Mouse (Mus musculus) intestine, embryonic 15.5 days (tissue): ENCODE data around the gene Mycbp2. TPM values are rescaled to one million over a fixed set of nuclear protein-coding genes. Genes with fewer than 3 reads are reported as not detected.

Experiments used
- ATAC-seq: fragments of 200-750 bp; cut with Nextera tagmentation; 2 replicates; pipeline ENCODE4 v1.8.0; 2017; ENCODE audit warnings: moderate TSS enrichment, moderate library complexity
- H3K27ac ChIP-seq: fragments of 300-500 bp; sonication (generic); 2 replicates; pipeline ENCODE4 v1.5.1; 2015; ENCODE audit warnings: mild to moderate bottlenecking, inconsistent platforms
- H3K27me3 ChIP-seq: fragments of 300-500 bp; sonication (generic); replicated peaks from 2 replicates; pipeline ENCODE4 v1.6.1; 2015; ENCODE audit warnings: inconsistent platforms
- H3K36me3 ChIP-seq: fragments of 300-500 bp; sonication (generic); 2 replicates; pipeline ENCODE4 v1.6.1; 2015; ENCODE audit warnings: inconsistent platforms
- H3K4me1 ChIP-seq: fragments of 300-500 bp; sonication (generic); replicated peaks from 2 replicates; pipeline ENCODE4 v1.6.1; 2015; ENCODE audit warnings: inconsistent platforms
- H3K4me2 ChIP-seq: fragments of 300-500 bp; sonication (generic); replicated peaks from 2 replicates; pipeline ENCODE4 v1.6.1; 2015; ENCODE audit warnings: mild to moderate bottlenecking, inconsistent platforms
- H3K4me3 ChIP-seq: fragments of 300-500 bp; sonication (generic); replicated peaks from 2 replicates; pipeline ENCODE4 v1.5.1; 2015; ENCODE audit warnings: inconsistent platforms
- H3K9ac ChIP-seq: fragments of 300-500 bp; sonication (generic); 2 replicates; pipeline ENCODE4 v1.6.1; 2015; ENCODE audit warnings: inconsistent platforms
- H3K9me3 ChIP-seq: fragments of 300-500 bp; sonication (generic); 2 replicates; pipeline ENCODE4 v1.6.1; 2016; ENCODE audit warnings: inconsistent platforms
- WGBS: fragments of 180-500 bp; shearing (Covaris S2); methylation state at CpG from one replicate; pipeline ENCODE4 v1.1.7; 2015; 5-methylcytosine and 5-hydroxymethylcytosine counted together
- polyA plus RNA-seq: library from polyadenylated mRNA; unstranded; fragments of >200 nt; fragmentation: Nextera tagmentation; extraction: Ambion mirVana; gene quantifications from 2 replicates; pipeline ENCODE4 v1.2.1, GENCODE M21; 2015

Gene Mycbp2
- 16.9 and 18.9 TPM in 2 replicates for polyA plus RNA-seq

DNA sequence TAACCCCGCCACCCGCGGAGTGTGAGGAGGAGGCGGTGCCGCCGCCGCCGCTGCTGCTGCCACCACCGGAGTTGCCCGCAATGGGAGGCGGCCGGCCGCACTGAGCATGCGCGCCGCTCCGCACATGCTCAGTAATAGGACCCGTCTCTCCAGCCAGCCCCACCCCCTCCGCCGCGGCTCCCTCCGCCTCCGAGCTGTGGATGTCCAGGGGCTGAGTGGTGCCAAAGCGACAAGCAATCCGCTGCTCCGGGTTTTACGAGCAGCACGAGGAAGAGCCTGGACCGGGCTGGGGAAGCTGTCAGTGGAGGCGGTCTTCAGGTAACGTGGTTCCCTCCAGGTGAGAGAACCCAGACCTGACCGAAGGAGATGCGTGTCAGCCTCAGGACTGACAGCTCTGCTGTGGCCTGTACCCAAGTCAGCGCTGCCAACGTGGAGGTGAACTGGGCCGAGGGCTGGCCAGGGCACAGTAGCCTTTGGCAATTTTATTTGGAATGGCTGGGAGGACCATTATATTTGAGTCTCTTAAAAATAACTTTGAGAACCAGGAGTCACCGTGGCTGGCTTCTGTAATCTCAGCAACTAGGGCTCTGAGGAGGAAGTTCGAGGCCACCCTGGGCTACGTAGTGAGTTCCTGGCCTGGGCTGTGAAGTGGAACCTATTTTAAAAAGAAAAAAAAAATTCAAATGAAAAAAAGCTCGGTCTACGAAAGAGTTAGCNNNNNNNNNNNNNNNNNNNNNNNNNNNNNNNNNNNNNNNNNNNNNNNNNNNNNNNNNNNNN lies at the start of gene Mycbp2:
Gene Mycbp2 (minus strand): TSS at position 86 of the 777 bp plus-strand sequence.
- Histone ChIP-seq H3K27ac (peak within 1 kb of the TSS; percentile 85), H3K4me3 (peak within 1 kb of the TSS; percentile 81), H3K4me1 (peaks cover 12% of the 10 kb centered on the region; the same call in 1 of the 2 replicates), H3K27me3 (no peaks in the 10 kb centered on the region), H3K9me3 (no peaks in the 10 kb centered on the region), H3K4me2 (peak within 1 kb of the TSS; percentile 81), H3K9ac (peak within 1 kb of the TSS; percentile 74), H3K36me3 (no peaks in the 10 kb centered on the region)
- WGBS, result 5% methylated on average over 38 of the region's 41 CpGs
- peak; percentile 98 for ATAC-seq

DNA sequence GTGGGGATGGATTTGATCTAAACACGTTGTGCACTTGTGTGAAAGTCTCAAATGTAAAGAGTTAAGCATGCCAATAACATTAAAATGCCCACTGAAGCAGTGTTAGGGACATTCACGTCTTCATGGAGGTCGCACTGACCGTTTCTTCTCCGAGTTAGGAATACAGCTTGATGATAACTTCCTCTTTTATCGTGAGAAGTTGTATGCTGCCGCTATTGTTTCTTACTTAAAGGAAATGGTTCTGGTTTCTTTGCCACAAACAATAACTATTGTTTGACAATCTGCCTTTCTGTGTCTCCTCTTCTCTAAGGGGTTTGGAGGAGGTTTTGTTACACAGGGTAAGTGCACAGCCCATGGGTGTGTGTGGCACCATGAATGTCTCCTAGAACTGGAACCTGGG lies 45.8 kb upstream of the Mycbp2 start:
- H3K9ac ChIP-seq, result no peak overlapping the region
- H3K4me2 ChIP-seq, result no peak overlapping the region
- H3K27ac ChIP-seq, result no peak overlapping the region
- ATAC-seq, result no peak
- H3K4me3 ChIP-seq, result no peak overlapping the region
- H3K27me3 ChIP-seq, result no peaks in the 10 kb centered on the region
- H3K36me3 ChIP-seq, result no peaks in the 10 kb centered on the region
- WGBS, result 79% methylated on average over 7 of the region's 7 CpGs
- no peaks in the 10 kb centered on the region for H3K4me1 ChIP-seq
- no peaks in the 10 kb centered on the region for H3K9me3 ChIP-seq

DNA sequence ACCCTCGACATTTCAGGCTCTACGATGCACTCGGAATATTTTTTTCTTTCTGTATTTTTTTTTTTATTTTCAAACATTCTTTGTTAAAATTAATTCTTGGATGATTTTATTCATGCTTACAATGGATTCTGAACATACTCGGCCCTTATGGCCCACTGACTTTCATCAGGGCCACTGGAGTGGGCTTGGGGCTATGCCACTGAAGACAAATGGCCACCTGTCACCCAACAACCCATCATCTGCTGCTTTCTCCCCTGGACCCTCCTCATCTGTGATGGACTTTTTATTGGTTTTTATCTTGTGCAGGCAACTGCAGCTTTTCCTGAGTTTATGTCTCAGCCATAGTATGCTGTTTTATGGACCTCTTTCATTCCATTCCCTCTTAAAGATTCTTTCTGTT lies 40.8 kb upstream of the Mycbp2 start:
- no peak overlapping the region for H3K27ac ChIP-seq
- no peak overlapping the region for H3K4me2 ChIP-seq
- no peak overlapping the region for H3K4me3 ChIP-seq
- H3K27me3 ChIP-seq, result no peaks in the 10 kb centered on the region
- no peak for ATAC-seq
- H3K9me3 ChIP-seq, result no peaks in the 10 kb centered on the region
- H3K9ac ChIP-seq, result no peak overlapping the region
- WGBS, result 87% methylated on average over 4 of the region's 4 CpGs
- no peaks in the 10 kb centered on the region for H3K36me3 ChIP-seq
- H3K4me1 ChIP-seq, result no peaks in the 10 kb centered on the region

DNA sequence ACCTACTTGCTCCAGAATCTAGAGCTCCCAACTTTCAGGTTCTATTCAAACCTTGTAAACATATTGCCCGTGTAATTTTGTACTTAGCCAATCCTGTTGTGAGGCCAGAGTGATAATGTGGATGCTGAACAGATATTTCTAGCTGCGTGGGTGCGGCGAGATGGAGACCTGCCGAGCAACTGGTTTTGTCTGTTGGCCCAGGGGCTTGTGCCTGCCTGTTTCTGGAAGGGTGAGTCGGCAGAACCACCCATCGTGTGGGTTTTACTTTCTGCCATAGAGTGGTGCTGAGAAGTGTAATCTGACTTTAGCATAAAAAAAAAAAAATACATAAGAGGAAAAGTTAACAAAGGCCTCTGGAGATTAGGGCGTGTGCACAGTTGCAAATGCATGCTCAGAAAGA lies 40.3 kb upstream of the Mycbp2 start:
- Histone ChIP-seq H3K36me3 (no peaks in the 10 kb centered on the region), H3K9ac (no peak overlapping the region), H3K4me1 (no peaks in the 10 kb centered on the region), H3K9me3 (no peaks in the 10 kb centered on the region), H3K4me2 (no peak overlapping the region), H3K27ac (no peak overlapping the region), H3K4me3 (no peak overlapping the region), H3K27me3 (no peaks in the 10 kb centered on the region)
- WGBS, result 83% methylated on average over 8 of the region's 8 CpGs
- ATAC-seq, result no peak

DNA sequence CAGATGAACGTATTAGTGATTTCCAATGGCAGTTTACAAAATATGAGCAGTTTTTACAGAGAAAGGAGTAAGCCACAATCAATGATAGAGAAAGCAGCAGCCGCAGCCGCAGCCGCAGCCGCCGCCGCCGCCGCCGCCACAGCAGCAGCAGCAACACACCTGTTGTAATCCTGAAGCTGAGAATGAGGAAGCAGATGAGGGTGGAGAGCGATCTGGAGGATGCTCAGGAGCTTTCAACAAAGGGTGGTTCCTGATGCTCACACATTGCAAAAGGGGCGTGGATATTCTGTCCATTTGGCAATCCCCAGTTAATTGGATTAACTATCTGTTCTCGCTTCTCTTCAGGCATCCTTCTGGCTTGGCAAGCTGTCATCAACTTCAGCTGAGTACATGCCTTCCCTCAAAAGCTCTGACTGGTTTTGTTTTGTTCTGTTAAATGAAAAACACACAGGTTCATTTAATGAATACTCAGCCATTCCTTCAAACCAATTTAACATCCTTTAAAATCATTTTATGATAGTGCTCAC lies 38.5 kb upstream of the Mycbp2 start:
- Histone ChIP-seq H3K27me3 (no peaks in the 10 kb centered on the region), H3K4me3 (no peak overlapping the region), H3K27ac (no peak overlapping the region), H3K9ac (no peak overlapping the region), H3K36me3 (no peaks in the 10 kb centered on the region), H3K9me3 (no peaks in the 10 kb centered on the region), H3K4me2 (no peak overlapping the region), H3K4me1 (no peaks in the 10 kb centered on the region)
- WGBS, result 67% methylated on average over 13 of the region's 13 CpGs
- no peak for ATAC-seq

DNA sequence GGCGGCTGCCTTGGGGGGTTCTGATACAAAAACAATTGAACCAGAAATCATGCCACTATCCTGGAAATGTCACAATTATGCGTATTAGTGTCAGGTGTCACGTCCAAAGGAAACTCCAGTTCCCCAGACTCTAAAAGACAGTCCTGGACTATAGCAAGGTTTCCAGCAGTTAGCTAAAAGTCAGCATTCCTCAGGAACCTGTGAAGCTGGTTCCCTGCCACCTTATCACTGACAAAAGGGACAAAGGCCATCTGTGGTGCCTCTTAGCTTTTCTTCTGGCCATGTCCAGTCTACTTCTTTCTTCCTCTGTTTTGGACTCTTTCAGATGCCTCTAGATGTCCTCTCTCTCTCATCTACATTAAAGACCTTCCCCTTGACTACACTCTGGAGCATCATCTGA lies 32.1 kb upstream of the Mycbp2 start:
- WGBS, result 78% methylated on average over 3 of the region's 3 CpGs
- ATAC-seq, result peak; percentile 58; the same call in 1 of the 2 replicates
- H3K36me3 ChIP-seq, result no peaks in the 10 kb centered on the region

DNA sequence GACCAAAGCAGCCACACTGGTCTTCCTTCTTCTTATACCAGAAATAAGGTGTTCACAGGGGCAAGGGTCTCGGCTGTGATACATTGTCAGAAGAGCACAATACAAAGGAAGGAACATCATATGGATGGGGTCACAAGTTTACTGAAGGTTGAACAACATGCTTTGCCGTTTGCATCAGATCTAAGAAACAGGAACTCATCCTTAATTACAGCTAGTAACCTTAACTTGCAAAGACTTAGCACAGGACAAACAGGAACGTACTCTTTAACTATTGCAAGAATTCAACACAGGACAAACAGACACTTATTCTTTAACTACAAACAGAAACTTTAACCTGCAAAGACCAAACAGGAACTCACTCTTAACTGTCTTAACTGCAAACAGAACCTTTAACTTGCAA lies 30.2 kb upstream of the Mycbp2 start:
- Histone ChIP-seq H3K4me3 (no peak overlapping the region), H3K36me3 (no peaks in the 10 kb centered on the region), H3K4me2 (no peak overlapping the region), H3K4me1 (no peaks in the 10 kb centered on the region), H3K9ac (no peak overlapping the region), H3K9me3 (no peaks in the 10 kb centered on the region), H3K27ac (no peak overlapping the region), H3K27me3 (no peaks in the 10 kb centered on the region)
- ATAC-seq, result no peak
- 70% methylated on average over 3 of the region's 3 CpGs for WGBS

More for the DNA sequence above, 32.1 kb upstream of the Mycbp2 start:
- Histone ChIP-seq H3K4me2 (no peak overlapping the region), H3K9me3 (no peaks in the 10 kb centered on the region), H3K4me1 (no peaks in the 10 kb centered on the region), H3K4me3 (no peak overlapping the region), H3K27me3 (no peaks in the 10 kb centered on the region), H3K9ac (no peak overlapping the region), H3K27ac (no peak overlapping the region)

DNA sequence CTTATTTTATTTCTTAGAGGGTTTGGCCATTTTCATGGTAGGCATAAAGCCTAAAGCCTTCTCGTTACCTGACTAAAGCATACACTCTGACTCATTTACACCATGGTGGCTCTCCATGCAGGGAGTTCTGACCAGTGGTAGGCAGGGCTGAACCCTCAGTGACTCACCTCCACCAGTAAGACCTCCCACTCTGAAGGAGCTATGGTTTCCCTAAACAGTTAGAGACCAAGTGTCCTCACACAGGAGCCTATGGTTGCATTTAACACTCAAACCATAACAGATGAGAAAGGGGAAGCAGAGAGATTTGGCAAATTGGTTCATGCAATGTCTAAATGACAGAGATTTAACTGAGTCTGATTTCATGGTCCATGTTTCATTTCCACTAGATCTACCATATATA lies 28.9 kb upstream of the Mycbp2 start:
- no peaks in the 10 kb centered on the region for H3K4me1 ChIP-seq
- H3K4me2 ChIP-seq, result no peak overlapping the region
- H3K27me3 ChIP-seq, result no peaks in the 10 kb centered on the region
- H3K9me3 ChIP-seq, result no peaks in the 10 kb centered on the region
- H3K9ac ChIP-seq, result no peak overlapping the region
- WGBS, result 85% methylated on average over 1 of the region's 1 CpGs
- H3K36me3 ChIP-seq, result no peaks in the 10 kb centered on the region
- no peak for ATAC-seq
- no peak overlapping the region for H3K27ac ChIP-seq
- H3K4me3 ChIP-seq, result no peak overlapping the region

DNA sequence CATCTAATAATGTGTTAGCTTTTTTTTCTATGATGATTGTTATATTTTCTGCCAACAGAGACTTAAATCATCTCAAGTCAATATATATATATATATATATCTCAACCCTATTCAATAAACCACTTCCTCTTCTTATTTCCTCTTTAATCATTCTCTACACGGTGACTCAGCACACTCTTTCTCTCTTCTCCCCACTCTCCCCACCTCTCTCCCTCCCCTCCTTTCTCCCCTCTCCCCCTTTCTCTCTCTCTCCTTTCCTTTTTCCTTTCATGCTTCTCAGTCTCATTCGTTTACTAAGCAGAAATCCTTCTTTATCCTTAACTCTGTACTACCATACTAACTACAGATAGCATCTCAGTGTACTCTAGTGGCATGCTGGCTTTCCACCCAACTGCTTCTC lies 16.6 kb upstream of the Mycbp2 start:
- H3K27me3 ChIP-seq, result no peaks in the 10 kb centered on the region
- 54% methylated on average over 2 of the region's 2 CpGs for WGBS
- no peaks in the 10 kb centered on the region for H3K4me1 ChIP-seq
- H3K27ac ChIP-seq, result no peak overlapping the region
- no peaks in the 10 kb centered on the region for H3K36me3 ChIP-seq
- no peaks in the 10 kb centered on the region for H3K9me3 ChIP-seq
- H3K9ac ChIP-seq, result no peak overlapping the region
- H3K4me3 ChIP-seq, result no peak overlapping the region
- no peak for ATAC-seq
- H3K4me2 ChIP-seq, result no peak overlapping the region

DNA sequence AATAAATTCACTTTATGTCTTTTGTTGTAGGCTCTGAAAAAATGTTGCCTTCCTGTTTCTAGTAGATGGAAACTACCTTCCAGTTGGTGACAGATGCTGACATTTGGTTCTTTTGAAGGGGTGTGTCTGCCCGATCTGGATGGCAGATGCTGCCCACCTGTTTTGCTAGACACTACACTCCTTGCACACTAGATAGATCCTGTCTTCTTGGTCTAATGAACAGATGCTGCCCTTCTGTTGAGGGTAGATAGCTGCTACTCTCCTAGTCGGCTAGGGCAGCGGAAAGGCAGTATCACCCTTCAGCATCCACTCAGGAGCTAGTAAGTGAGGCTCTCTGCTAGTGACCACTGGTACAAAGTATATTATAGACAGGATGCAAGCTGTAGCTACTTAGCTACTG lies 9.5 kb upstream of the Mycbp2 start:
- no peaks in the 10 kb centered on the region for H3K4me1 ChIP-seq

DNA sequence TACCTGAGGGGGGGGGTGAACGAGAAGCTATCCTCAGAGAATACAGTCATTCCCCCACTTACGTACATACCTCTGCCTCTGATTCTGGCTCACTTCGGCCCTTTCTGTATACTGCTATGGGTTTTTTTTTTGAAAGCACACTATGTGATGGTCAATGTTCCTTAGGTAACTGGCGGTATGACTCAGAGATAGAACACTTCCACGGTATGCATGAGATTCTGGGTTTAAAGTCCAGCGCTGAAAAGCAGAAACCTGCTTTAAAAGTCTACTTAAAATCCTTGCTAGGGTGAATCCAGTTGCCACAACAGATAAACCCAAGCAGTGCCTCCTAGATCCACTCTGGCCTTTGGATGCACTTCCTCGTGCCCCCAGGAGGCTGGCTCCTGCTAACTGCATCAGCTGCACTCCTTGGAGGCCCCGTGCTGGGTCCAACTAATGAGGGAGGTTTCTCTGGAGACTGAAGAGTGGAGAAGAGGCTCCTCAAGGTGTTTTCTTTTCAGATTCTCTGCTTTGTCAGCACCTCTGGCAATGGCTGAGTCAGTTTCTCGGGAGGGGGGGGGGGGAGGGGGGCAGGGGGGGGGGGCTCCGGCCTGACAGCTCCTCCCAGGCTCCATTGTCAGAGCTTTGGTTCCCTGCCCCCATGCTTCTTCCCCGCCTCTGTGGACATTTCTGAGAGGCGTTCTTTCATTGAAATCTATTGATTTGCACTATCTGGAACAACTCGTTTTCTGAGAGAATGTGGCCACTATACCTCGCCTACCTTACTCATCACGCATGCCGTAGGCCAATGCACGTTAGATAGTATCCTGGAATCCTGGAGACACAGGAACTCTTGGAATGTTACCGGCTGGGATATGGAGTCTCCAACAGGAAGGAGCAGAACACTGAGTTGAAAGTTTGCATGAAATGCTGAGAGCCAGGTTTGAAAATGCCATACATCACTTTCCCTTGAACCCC lies 8.1 kb upstream of the Mycbp2 start:
- Histone ChIP-seq H3K27me3 (no peaks in the 10 kb centered on the region), H3K9me3 (no peaks in the 10 kb centered on the region), H3K4me1 (peaks cover 3% of the 10 kb centered on the region; the same call in 1 of the 2 replicates), H3K36me3 (no peaks in the 10 kb centered on the region), H3K27ac (no peak overlapping the region), H3K9ac (no peak overlapping the region), H3K4me3 (no peak overlapping the region), H3K4me2 (peak overlapping the region; percentile 31; the same call in 1 of the 2 replicates)
- 34% methylated on average over 16 of the region's 18 CpGs for whole genome bisulfite sequencing
- peak; percentile 57 for ATAC-seq

More for the DNA sequence above, 9.5 kb upstream of the Mycbp2 start:
- Histone ChIP-seq H3K4me3 (no peak overlapping the region), H3K36me3 (no peaks in the 10 kb centered on the region), H3K9me3 (no peaks in the 10 kb centered on the region), H3K4me2 (no peak overlapping the region), H3K27me3 (no peaks in the 10 kb centered on the region), H3K27ac (no peak overlapping the region), H3K9ac (no peak overlapping the region)
- WGBS, result 77% methylated on average over 3 of the region's 3 CpGs
- no peak for ATAC-seq
